Mouse (Mus musculus) embryonic facial prominence, embryonic 10.5 days (tissue): ENCODE data around the gene Card11. TPM values are rescaled to one million over a fixed set of nuclear protein-coding genes. Genes with fewer than 3 reads are reported as not detected.
A peak's percentile ranks its signal among the peaks of the same experiment; 100 is the strongest.

Experiments
- DNase-seq: peaks from one replicate; pipeline ENCODE4 v3.0.0-alpha.2; 2017; ENCODE audit warnings: low spot score
- H3K27ac ChIP-seq: fragments of 300-500 bp; sonication (generic); replicated peaks from 2 replicates; pipeline ENCODE4 v1.5.1; 2016; ENCODE audit warnings: mild to moderate bottlenecking
- H3K27me3 ChIP-seq: fragments of 300-500 bp; sonication (generic); replicated peaks from 2 replicates; pipeline ENCODE4 v1.6.1; 2016; ENCODE audit warnings: low read depth, mild to moderate bottlenecking; ENCODE audit not compliant: poor library complexity, severe bottlenecking
- H3K36me3 ChIP-seq: fragments of 300-500 bp; sonication (generic); replicated peaks from 2 replicates; pipeline ENCODE4 v1.6.1; 2016; ENCODE audit warnings: mild to moderate bottlenecking, moderate library complexity
- H3K4me1 ChIP-seq: fragments of 300-500 bp; sonication (generic); 2 replicates; pipeline ENCODE4 v1.6.1; 2016
- H3K4me3 ChIP-seq: fragments of 300-500 bp; sonication (generic); 2 replicates; pipeline ENCODE4 v1.5.1; 2016; ENCODE audit warnings: mild to moderate bottlenecking, moderate library complexity
- H3K9me3 ChIP-seq: fragments of 300-500 bp; sonication (generic); 2 replicates; pipeline ENCODE4 v1.6.1; 2016; ENCODE audit warnings: mild to moderate bottlenecking
- WGBS: fragments of 180-500 bp; shearing (Covaris S2); methylation state at CpG from one replicate; pipeline ENCODE4 v1.1.7; 2016; 5-methylcytosine and 5-hydroxymethylcytosine counted together
- polyA plus RNA-seq: library from polyadenylated mRNA; unstranded; fragments of >200 nt; fragmentation: Nextera tagmentation; extraction: Ambion mirVana; gene quantifications from 2 replicates; pipeline ENCODE4 v1.2.1, GENCODE M21; 2016

Card11 gene
- polyA plus RNA-seq, 1 experiment from 2014 or later = 0.09 TPM

GRCm38 (mm10) chr5:141017927-141018700, 17.7 kb upstream of the Card11 start:
- Histone ChIP-seq H3K27me3 (no peaks in the 10 kb centered on the region), H3K4me3 (no peak overlapping the region), H3K9me3 (peaks cover 9% of the 10 kb centered on the region; the same call in 1 of the 2 replicates), H3K36me3 (no peaks in the 10 kb centered on the region), H3K4me1 (0 out of 2 replicates have a peak, but pooled peaks cover 9% of the 10 kb centered on the region), H3K27ac (no peak overlapping the region)
- DNase-seq = no peak
- WGBS = 77% methylated on average over 2 of the region's 2 CpGs

DNA sequence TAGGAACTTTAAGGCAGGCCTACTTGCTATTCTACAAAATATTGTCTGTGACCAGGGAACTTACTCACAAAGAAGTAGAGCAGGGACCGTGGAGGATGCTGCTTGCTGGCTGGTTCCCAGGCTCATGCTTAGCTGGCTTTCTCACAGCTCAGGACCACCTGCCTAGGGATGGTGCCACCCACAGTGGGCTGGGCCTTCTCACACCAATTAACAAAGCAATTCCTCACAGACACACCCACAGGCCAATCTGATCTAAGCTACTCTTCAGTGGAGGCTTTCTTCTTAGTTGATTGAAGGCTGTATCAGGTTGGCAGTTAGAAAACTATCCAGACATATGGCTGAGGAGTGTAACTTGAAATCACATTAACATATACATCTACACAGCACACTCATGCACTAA, 15.7 kb upstream of the Card11 start:
- H3K9me3 ChIP-seq = 0 out of 2 replicates have a peak, but pooled peaks cover 1% of the 10 kb centered on the region
- no peak overlapping the region for H3K27ac ChIP-seq
- no peak for DNase-seq
- H3K4me3 ChIP-seq = no peak overlapping the region
- H3K4me1 ChIP-seq = 0 out of 2 replicates have a peak, but pooled peaks cover 14% of the 10 kb centered on the region
- H3K27me3 ChIP-seq = no peaks in the 10 kb centered on the region
- 83% methylated on average over 1 of the region's 1 CpGs for WGBS
- no peaks in the 10 kb centered on the region for H3K36me3 ChIP-seq

DNA sequence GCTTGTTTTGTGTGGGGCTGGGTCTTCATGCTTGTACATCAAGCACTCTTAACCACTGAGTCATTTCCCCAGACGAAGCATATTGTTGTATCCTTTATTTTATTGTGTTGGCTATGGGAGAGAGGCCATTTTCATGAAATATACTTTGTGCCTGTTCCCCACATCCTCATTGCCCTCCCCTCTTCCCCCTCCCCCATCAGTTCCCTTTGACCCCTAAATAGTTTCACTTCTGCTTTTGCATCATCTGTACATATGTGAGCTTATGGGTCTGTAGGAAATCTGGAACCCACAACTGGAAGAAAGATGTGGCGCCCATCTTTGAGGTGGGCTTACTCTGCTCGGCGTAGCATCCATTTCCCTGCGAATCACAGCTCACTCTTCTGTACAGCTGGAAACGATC, 13.8 kb upstream of the Card11 start:
- no peak for DNase-seq
- H3K27me3 ChIP-seq = no peaks in the 10 kb centered on the region
- 92% methylated on average over 6 of the region's 6 CpGs for WGBS
- H3K9me3 ChIP-seq = no peaks in the 10 kb centered on the region
- H3K4me3 ChIP-seq = no peak overlapping the region
- H3K27ac ChIP-seq = no peak overlapping the region
- H3K4me1 ChIP-seq = 0 out of 2 replicates have a peak, but pooled peaks cover 14% of the 10 kb centered on the region
- no peaks in the 10 kb centered on the region for H3K36me3 ChIP-seq

DNA sequence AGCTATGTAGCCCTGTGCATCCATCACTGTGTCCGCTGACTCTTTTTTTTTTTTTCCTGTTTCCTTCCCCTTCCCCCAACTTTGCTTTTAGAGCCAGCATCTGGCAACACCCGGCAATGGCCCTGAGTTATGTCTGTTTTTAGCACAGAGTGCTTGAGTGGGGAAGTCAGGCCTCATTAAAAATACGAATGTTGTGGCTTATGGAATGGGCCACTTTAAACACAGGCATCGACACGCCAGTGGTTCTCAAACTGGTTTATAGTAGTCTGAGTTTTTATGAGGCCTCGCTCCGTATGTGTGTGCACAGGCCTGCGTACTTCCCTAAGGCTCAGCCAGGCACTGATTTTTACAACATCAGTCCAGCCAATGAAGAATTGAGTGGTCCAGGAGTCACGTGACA, 13.1 kb upstream of the Card11 start:
- no peaks in the 10 kb centered on the region for H3K27me3 ChIP-seq
- DNase-seq = no peak
- H3K27ac ChIP-seq = no peak overlapping the region
- H3K36me3 ChIP-seq = no peaks in the 10 kb centered on the region
- H3K4me3 ChIP-seq = no peak overlapping the region
- 84% methylated on average over 9 of the region's 9 CpGs for WGBS
- 0 out of 2 replicates have a peak, but pooled peaks cover 14% of the 10 kb centered on the region for H3K4me1 ChIP-seq
- no peaks in the 10 kb centered on the region for H3K9me3 ChIP-seq

GRCm38 (mm10) chr5:141005491-141005890, 5.1 kb upstream of the Card11 start:
- H3K27ac ChIP-seq = no peak overlapping the region; the same call in 1 of the 2 replicates
- no peaks in the 10 kb centered on the region for H3K36me3 ChIP-seq
- H3K27me3 ChIP-seq = no peaks in the 10 kb centered on the region
- H3K4me3 ChIP-seq = no peak overlapping the region
- DNase-seq = no peak
- H3K4me1 ChIP-seq = no peaks in the 10 kb centered on the region
- H3K9me3 ChIP-seq = no peaks in the 10 kb centered on the region
- WGBS = 66% methylated on average over 5 of the region's 5 CpGs

DNA sequence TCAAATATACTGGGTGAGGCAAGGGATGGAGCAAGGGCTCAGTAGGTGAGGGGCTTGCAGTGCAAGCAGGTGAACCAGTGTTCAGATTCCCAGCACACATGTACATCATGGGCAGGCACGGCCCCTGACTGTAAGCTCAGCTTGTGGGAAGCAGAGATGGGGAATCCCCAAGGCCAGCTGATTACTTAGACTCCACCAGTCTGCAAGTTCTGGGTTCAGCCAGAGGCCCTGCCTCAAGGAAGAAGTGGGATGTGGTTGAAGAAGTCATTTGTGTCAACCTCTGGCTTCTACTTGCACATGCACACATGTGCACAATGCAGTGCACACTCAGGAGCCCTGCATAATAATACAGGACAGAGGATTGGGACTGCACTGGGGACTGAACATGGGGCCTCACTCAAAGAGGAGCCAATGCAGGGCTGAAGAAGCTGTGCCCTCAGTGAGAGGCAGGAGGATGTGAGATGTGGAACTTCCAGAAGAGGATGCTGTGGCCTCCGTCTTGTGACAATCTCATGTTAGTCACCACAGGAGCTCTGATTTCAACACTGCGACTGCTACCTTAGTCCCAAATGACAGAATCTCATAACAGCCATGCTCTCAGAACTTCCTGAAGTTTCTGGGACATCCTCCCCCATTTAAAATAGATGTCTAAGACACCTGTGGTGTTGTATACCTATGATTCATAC, 3.8 kb upstream of the Card11 start:
- DNase-seq = no peak
- Histone ChIP-seq H3K36me3 (no peaks in the 10 kb centered on the region), H3K27ac (no peak overlapping the region), H3K4me1 (no peaks in the 10 kb centered on the region), H3K4me3 (no peak overlapping the region), H3K27me3 (no peaks in the 10 kb centered on the region), H3K9me3 (no peaks in the 10 kb centered on the region)
- WGBS = 90% methylated on average over 3 of the region's 3 CpGs

DNA sequence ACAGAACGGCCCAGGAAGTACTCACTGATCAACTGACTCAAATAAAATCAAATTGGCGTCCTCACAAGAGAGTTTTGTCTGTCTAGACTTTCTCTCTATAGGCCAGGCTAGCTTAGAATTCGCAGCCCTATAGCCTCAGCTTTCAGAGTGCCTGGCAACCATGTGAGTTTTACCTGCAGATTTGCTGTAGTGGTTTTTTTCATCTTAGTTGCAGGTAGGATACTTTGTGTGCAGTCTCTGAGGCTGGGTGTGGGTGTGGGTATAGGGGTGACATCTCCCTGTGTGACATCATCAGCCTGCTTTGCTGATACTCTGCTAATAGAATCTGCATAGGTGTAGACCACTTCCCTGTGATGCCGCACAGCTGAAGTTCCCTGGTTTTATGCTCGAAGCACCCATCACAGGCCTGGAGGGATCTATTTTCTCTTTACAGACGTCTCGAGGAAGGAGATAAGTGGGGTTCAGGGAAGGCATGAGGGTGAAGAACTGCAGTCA, 1.2 kb downstream of the Card11 start:
- Histone ChIP-seq H3K4me3 (no peak overlapping the region), H3K4me1 (no peaks in the 10 kb centered on the region), H3K36me3 (no peaks in the 10 kb centered on the region), H3K27ac (no peak overlapping the region), H3K9me3 (no peaks in the 10 kb centered on the region), H3K27me3 (no peaks in the 10 kb centered on the region)
- no peak for DNase-seq
- 86% methylated on average over 7 of the region's 7 CpGs for WGBS

DNA sequence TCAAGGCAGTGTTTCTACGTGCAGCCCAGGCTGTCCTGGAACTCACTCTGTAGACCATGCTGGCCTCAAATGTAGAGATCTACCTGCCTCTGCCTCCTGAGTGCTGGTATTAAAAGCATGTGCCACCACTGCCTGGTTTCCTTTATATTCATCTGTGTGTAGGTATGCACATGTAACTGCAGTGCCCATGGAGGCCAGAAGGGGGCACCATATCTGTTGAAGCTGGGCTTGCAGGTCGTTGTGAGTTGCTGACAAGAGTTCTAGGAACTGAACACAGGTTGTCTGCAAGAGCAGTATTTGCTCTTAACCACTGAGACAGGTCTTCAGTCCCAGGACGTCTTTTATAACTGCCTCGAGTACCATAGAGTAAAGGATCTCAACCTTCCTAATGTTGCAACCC, 2.6 kb downstream of the Card11 start:
- H3K9me3 ChIP-seq = no peaks in the 10 kb centered on the region
- H3K27ac ChIP-seq = no peak overlapping the region
- no peak for DNase-seq
- no peaks in the 10 kb centered on the region for H3K4me1 ChIP-seq
- H3K27me3 ChIP-seq = no peaks in the 10 kb centered on the region
- H3K4me3 ChIP-seq = no peak overlapping the region
- no peaks in the 10 kb centered on the region for H3K36me3 ChIP-seq
- 80% methylated on average over 4 of the region's 4 CpGs for WGBS

DNA sequence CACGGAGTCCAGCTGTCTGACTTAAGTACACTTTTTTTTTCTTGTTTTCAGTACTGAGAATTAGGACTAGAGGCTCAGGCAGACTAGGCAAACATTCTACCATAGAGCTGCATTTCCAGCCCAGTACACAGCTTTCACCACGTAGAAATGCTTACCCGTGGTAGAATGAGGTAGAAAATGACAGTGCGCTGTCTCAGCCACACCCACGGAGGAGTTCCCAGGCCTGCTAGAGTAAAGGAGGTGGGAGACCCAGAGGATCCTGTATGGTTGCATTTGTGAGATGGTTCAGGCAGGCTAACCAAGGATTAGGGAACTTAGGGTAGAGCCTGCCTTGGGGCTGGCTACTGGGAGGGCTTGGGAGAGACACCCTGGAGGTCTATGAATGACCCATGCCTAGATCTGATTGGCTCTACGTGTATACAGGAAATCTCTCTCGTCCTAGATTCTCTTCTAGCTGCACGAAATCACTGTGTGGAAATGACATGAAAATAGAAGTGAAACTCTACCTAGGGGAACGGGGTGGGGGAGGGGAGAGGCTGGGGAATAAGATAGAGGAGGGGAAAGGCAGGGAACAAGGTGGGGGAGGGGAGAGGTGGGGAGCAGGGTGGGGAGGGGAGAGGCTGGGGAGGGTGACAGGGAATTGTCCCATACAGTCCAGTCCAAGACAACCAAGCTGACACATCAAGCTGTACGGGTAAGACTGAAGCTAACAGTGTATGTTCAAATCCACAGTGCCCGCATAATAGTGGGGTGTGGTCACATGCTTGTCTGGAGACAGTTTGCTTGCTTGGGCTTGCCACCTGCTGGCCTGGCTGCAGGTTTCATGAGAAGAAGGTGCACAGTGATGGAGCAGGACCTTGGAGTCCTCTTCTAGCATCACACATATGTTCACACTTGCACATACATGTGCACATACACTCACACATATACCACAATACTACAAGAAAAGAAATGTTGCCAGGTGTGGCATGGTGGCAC, 8.0 kb downstream of the Card11 start:
- no peaks in the 10 kb centered on the region for H3K27me3 ChIP-seq
- 68% methylated on average over 11 of the region's 11 CpGs for WGBS
- H3K27ac ChIP-seq = no peak overlapping the region
- DNase-seq = no peak
- no peaks in the 10 kb centered on the region for H3K36me3 ChIP-seq
- no peaks in the 10 kb centered on the region for H3K9me3 ChIP-seq
- 0 out of 2 replicates have a peak, but pooled peaks cover 7% of the 10 kb centered on the region for H3K4me1 ChIP-seq
- H3K4me3 ChIP-seq = no peak overlapping the region

DNA sequence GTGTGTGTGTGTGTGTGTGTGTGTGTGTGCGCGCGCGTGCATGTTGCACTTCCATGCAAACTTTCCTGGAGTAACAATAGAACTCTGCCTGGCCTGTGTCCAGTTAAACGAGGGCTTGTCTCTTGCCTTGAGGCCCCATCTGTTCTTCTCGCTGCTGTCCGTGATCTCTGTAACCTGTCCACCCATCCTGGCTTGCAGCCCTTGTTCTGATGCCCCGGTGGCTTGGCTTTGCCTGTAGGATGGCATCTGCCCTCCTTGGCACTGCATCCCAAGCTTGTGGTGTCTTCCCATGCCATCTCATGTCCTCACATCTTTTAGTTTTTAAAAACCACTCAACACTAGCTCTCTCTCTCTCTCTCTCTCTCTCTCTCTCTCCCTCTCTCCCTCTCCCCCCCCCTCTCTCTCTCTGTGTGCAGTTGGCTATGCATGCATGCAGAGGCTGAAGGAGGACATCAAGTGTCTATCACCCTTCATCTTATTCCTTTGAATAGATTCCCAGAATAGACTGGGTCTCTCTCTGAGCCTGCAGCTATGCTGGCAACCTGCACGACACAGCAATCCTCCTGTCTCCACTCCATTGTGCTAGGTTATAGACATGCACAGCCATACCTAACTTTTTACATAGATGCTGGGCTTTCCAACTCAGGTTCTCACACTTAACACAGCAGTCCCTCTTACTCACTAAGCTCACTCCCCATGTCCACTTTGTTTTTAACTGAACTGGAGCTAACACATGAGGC, 14.9 kb downstream of the Card11 start:
- H3K4me3 ChIP-seq = no peak overlapping the region
- peaks cover 9% of the 10 kb centered on the region for H3K4me1 ChIP-seq
- no peak for DNase-seq
- WGBS = 91% methylated on average over 9 of the region's 9 CpGs
- no peaks in the 10 kb centered on the region for H3K9me3 ChIP-seq
- H3K36me3 ChIP-seq = no peaks in the 10 kb centered on the region
- no peaks in the 10 kb centered on the region for H3K27me3 ChIP-seq
- H3K27ac ChIP-seq = no peak overlapping the region

DNA sequence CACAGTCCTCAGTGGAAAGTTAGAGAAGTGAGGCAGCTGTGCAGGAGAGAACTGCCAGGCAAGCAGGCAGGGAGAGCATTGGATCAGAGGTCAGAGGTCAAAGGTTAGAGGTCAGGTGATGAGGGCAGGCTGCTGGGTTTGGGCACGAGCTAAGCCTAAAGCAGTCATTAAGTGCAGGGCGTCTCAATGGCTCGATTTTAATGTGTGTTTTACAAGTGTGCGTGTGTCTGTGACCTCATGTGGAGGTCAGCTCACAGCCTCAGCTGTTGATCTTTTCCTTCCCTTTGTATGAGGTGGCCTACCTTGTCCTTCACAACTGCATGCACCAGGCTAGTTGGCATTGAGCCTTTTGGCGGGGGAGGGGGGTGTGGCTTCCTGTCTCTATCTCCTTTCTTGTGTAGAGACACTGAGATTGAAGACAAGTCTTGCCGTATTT, 19.0 kb downstream of the Card11 start:
- no peaks in the 10 kb centered on the region for H3K27me3 ChIP-seq
- peaks cover 9% of the 10 kb centered on the region for H3K4me1 ChIP-seq
- no peak overlapping the region for H3K4me3 ChIP-seq
- peak; percentile 29 for DNase-seq
- H3K27ac ChIP-seq = no peak overlapping the region
- H3K9me3 ChIP-seq = peaks cover 11% of the 10 kb centered on the region; the same call in 1 of the 2 replicates
- H3K36me3 ChIP-seq = no peaks in the 10 kb centered on the region
- WGBS = 10% methylated on average over 6 of the region's 6 CpGs
